Comparison of ENCODE assay signal across 7 mouse cellular contexts in the genomic region with DNA sequence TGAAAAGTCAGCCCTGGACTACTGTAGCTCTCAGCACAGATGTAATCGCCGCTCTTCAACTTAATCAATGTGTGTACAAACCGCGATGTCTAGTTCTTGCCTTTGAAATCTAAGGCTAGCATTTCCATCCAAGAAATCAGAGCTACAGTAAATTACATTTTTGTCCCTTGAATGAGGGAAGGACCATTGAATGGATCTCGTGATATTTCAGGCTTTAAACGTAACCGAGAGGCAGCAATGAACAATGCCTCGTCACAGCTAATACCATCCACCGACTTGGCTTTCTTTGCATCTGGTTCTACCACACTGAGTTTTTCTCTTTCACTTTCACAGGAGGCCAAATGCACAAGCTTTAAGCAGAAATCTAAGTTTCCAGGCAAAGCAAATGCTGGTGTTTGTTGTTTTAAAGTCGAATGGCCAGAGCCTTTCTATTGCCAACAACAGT. TPM values are rescaled to one million over a fixed set of nuclear protein-coding genes. Genes with fewer than 3 reads are reported as not detected.
DNase-seq lines count a peak whose midpoint lies in the region; ATAC-seq lines count a peak whose summit lies in the region.

No protein-coding gene starts in this region.

- no peaks in the 10 kb centered on the region for H3K9me3 ChIP-seq in heart, embryonic 16.5 days (replicated peaks; ENCODE audit: control insufficient read depth, low read length)
- H3K9me3 ChIP-seq in liver, embryonic 12.5 days (replicated peaks): no peaks in the 10 kb centered on the region
- no peaks in the 10 kb centered on the region for H3K9me3 ChIP-seq in stomach, embryonic 14.5 days (ENCODE audit: control insufficient read depth, low read depth, low read length)

- H3K9ac ChIP-seq in heart, embryonic 16.5 days (ENCODE audit: low read length): peak overlapping the region; percentile 75
- H3K9ac ChIP-seq in liver, embryonic 12.5 days: no peak overlapping the region
- no peak overlapping the region; the same call in 1 of the 2 replicates for H3K9ac ChIP-seq in stomach, embryonic 14.5 days (replicated peaks; ENCODE audit: low read depth, low read length)

- peak overlapping the region; percentile 47 for H3K4me3 ChIP-seq in brown adipose tissue, adult 24 weeks (ENCODE audit: insufficient read depth, low read depth, low read length)
- H3K4me3 ChIP-seq in heart, embryonic 16.5 days (ENCODE audit: low read length): peak overlapping the region; percentile 95
- peak overlapping the region; percentile 19; the same call in 1 of the 2 replicates for H3K4me3 ChIP-seq in liver, embryonic 12.5 days
- H3K4me3 ChIP-seq in stomach, embryonic 14.5 days (ENCODE audit: low read depth, low read length): peak overlapping the region; percentile 11; the same call in 1 of the 2 replicates

- H3K36me3 ChIP-seq in heart, embryonic 16.5 days (ENCODE audit: control insufficient read depth, insufficient read depth): no peaks in the 10 kb centered on the region
- H3K36me3 ChIP-seq in liver, embryonic 12.5 days: no peaks in the 10 kb centered on the region
- H3K36me3 ChIP-seq in stomach, embryonic 14.5 days (ENCODE audit: control insufficient read depth, insufficient read depth, low read length): no peaks in the 10 kb centered on the region

- peak overlapping the region; percentile 80 for H3K4me2 ChIP-seq in heart, embryonic 16.5 days (ENCODE audit: low read depth, low read length)
- H3K4me2 ChIP-seq in liver, embryonic 12.5 days: peak overlapping the region; percentile 99
- peak overlapping the region; percentile 96 for H3K4me2 ChIP-seq in stomach, embryonic 14.5 days (replicated peaks; ENCODE audit: low read depth, low read length)

- no peak for DNase-seq in natural killer cell, adult 2 months (ENCODE audit: low spot score in 2 of 2)
- DNase-seq in lung, adult 18-20 months: no peak

- peak overlapping the region; percentile 34; the same call in 1 of the 2 replicates for H3K27ac ChIP-seq in brown adipose tissue, adult 24 weeks (replicated peaks; ENCODE audit: low read depth, low read length)
- H3K27ac ChIP-seq in heart, embryonic 16.5 days (ENCODE audit: low read length): peak overlapping the region; percentile 99
- no peak overlapping the region; the same call in 1 of the 2 replicates for H3K27ac ChIP-seq in liver, embryonic 12.5 days
- peak overlapping the region; percentile 52; the same call in 1 of the 2 replicates for H3K27ac ChIP-seq in stomach, embryonic 14.5 days (ENCODE audit: low read length)

- H3K4me1 ChIP-seq in brown adipose tissue, adult 24 weeks (ENCODE audit: control insufficient read depth, insufficient read depth, insufficient read length, low read length): peaks cover 9% of the 10 kb centered on the region; the same call in 1 of the 2 replicates
- peaks cover 19% of the 10 kb centered on the region for H3K4me1 ChIP-seq in heart, embryonic 16.5 days (ENCODE audit: control insufficient read depth, insufficient read depth, low read length)
- peaks cover 56% of the 10 kb centered on the region for H3K4me1 ChIP-seq in liver, embryonic 12.5 days
- H3K4me1 ChIP-seq in stomach, embryonic 14.5 days (ENCODE audit: control insufficient read depth, insufficient read depth, low read length): peaks cover 30% of the 10 kb centered on the region; the same call in 1 of the 2 replicates

- peak; percentile 44 for ATAC-seq in CD4-positive, CD25-positive, alpha-beta regulatory T cell, adult 4 months
- ATAC-seq in heart, embryonic 16.5 days (replicated peaks; ENCODE audit: extremely low read depth, insufficient read depth, low FRiP score): no peak
- no peak for ATAC-seq in liver, embryonic 12.5 days
- no peak for ATAC-seq in stomach, embryonic 14.5 days (ENCODE audit: insufficient number of reproducible peaks, insufficient read depth, low FRiP score, low read depth)

- 14% methylated on average over 10 of the region's 10 CpGs for WGBS in heart, embryonic 16.5 days
- WGBS in liver, embryonic 12.5 days (ENCODE audit: insufficient replicate concordance): 19% methylated on average over 10 of the region's 10 CpGs
- 19% methylated on average over 10 of the region's 10 CpGs for WGBS in stomach, embryonic 14.5 days

- no peaks in the 10 kb centered on the region for H3K27me3 ChIP-seq in heart, embryonic 16.5 days (ENCODE audit: control insufficient read depth, insufficient read depth, low read length)
- peaks cover 68% of the 10 kb centered on the region for H3K27me3 ChIP-seq in liver, embryonic 12.5 days (replicated peaks)
- H3K27me3 ChIP-seq in stomach, embryonic 14.5 days (ENCODE audit: control insufficient read depth, insufficient read depth, low read length): no peaks in the 10 kb centered on the region

RNA-seq across cellular contexts. Expression of a gene that starts 1.7 kb away (rescaled TPM):
- under 1 TPM in 1 of 2 experiments, not detected in 1; 0.74 TPM for polyA plus RNA-seq in CD4-positive, CD25-positive, alpha-beta regulatory T cell, adult 4 months (2017; shearing (Covaris generic))
- polyA plus RNA-seq in brown adipose tissue, adult 24 weeks (2012; ENCODE audit: insufficient read depth, insufficient read length, missing spikeins): 0.25 and 0.55 TPM in 2 replicates
- 3.9 TPM in 2 replicates for polyA plus RNA-seq in heart, embryonic 16.5 days (2015; fragmentation: Nextera tagmentation; extraction: Ambion mirVana)
- 1.0 and 1.2 TPM in 2 replicates for polyA plus RNA-seq in liver, embryonic 12.5 days (2016; fragmentation: Nextera tagmentation; extraction: Ambion mirVana)
- 4.4 and 5.0 TPM in 2 replicates for polyA plus RNA-seq in stomach, embryonic 14.5 days (2014; fragmentation: Nextera tagmentation; extraction: Ambion mirVana)

RNA-seq across cellular contexts. Expression of a gene that starts 4.5 kb away (rescaled TPM):
- 10 to 100 TPM; 34.9 to 41.4 TPM for polyA plus RNA-seq in CD4-positive, CD25-positive, alpha-beta regulatory T cell, adult 4 months (2017; shearing (Covaris generic))
- polyA plus RNA-seq in brown adipose tissue, adult 24 weeks (2012; ENCODE audit: insufficient read depth, insufficient read length, missing spikeins): 9.2 and 10.1 TPM in 2 replicates
- polyA plus RNA-seq in heart, embryonic 16.5 days (2015; fragmentation: Nextera tagmentation; extraction: Ambion mirVana): 40.7 and 44.5 TPM in 2 replicates
- polyA plus RNA-seq in liver, embryonic 12.5 days (2016; fragmentation: Nextera tagmentation; extraction: Ambion mirVana): 39.2 and 40.1 TPM in 2 replicates
- 45.0 and 56.9 TPM in 2 replicates for polyA plus RNA-seq in stomach, embryonic 14.5 days (2014; fragmentation: Nextera tagmentation; extraction: Ambion mirVana)

RNA-seq across cellular contexts. Expression of a gene that starts 13.0 kb away (rescaled TPM):
- polyA plus RNA-seq in CD4-positive, CD25-positive, alpha-beta regulatory T cell, adult 4 months (2017; shearing (Covaris generic)): 1 to 10 TPM; 2.0 to 2.1 TPM
- polyA plus RNA-seq in brown adipose tissue, adult 24 weeks (2012; ENCODE audit: insufficient read depth, insufficient read length, missing spikeins): 0.87 and 1.2 TPM in 2 replicates
- polyA plus RNA-seq in heart, embryonic 16.5 days (2015; fragmentation: Nextera tagmentation; extraction: Ambion mirVana): 9.4 and 9.5 TPM in 2 replicates
- polyA plus RNA-seq in liver, embryonic 12.5 days (2016; fragmentation: Nextera tagmentation; extraction: Ambion mirVana): 2.7 and 2.8 TPM in 2 replicates
- polyA plus RNA-seq in stomach, embryonic 14.5 days (2014; fragmentation: Nextera tagmentation; extraction: Ambion mirVana): 9.9 and 11.0 TPM in 2 replicates

RNA-seq across cellular contexts. Expression of a gene that starts 53.8 kb away (rescaled TPM):
- polyA plus RNA-seq in CD4-positive, CD25-positive, alpha-beta regulatory T cell, adult 4 months (2017; shearing (Covaris generic)): not detected
- not detected in 2 replicates for polyA plus RNA-seq in brown adipose tissue, adult 24 weeks (2012; ENCODE audit: insufficient read depth, insufficient read length, missing spikeins)
- polyA plus RNA-seq in heart, embryonic 16.5 days (2015; fragmentation: Nextera tagmentation; extraction: Ambion mirVana): not detected in 2 replicates
- polyA plus RNA-seq in liver, embryonic 12.5 days (2016; fragmentation: Nextera tagmentation; extraction: Ambion mirVana): not detected in 2 replicates
- not detected in 2 replicates for polyA plus RNA-seq in stomach, embryonic 14.5 days (2014; fragmentation: Nextera tagmentation; extraction: Ambion mirVana)

Comparison
In these comparisons a context has a peak if more than half of its experiments do, and no peak if none do; other contexts are left out.
1. H3K4me3 ChIP-seq: peak in every context shown above with its lines; median percentile 95 in heart, embryonic 16.5 days; 47 in brown adipose tissue, adult 24 weeks; 19 in liver, embryonic 12.5 days; 11 in stomach, embryonic 14.5 days.